15 mouse cellular contexts compared by ENCODE assay signal in the genomic region with DNA sequence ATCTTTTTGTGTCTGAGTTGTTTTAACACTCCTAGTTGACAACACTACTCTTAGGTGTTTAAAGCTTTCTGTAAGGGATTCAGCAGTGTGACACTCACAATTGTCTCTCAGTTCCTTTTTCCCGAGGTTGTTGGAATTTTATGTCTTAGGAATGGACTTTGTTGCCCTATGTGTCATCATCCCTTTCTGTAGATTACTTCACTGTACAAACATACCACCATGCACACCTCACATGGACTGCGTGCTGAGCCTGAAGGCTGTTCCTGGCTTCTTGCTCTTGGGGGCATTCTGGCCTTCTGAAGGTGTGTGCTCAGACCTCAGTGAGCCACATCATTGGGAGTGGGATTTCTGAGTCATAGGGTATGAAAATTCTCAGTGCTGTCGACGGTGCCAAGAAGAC.
"Had no signal": no experiment of that assay in that cellular context is flagged by ENCODE, and none has a peak within 500 bp of the region (broad histone marks: within the 10 kb centered on the region; RNA-seq: fewer than 3 reads in every experiment).

No protein-coding gene starts in this region.

- H3K27ac ChIP-seq: midbrain, embryonic 10.5 days; midbrain, embryonic 12.5 days; neural tube, embryonic 12.5 days; stomach, embryonic 15.5 days; stomach, postnatal 0 days had no signal

- H3K9me3 ChIP-seq: midbrain, embryonic 10.5 days; neural tube, embryonic 12.5 days; stomach, embryonic 15.5 days had no signal

- H3K4me1 ChIP-seq: midbrain, embryonic 10.5 days; midbrain, embryonic 12.5 days; neural tube, embryonic 12.5 days; stomach, embryonic 15.5 days had no signal

- H3K36me3 ChIP-seq: midbrain, embryonic 10.5 days; midbrain, embryonic 12.5 days; neural tube, embryonic 12.5 days; stomach, embryonic 15.5 days had no signal

- H3K4me2 ChIP-seq: lung, embryonic 14.5 days; midbrain, embryonic 12.5 days; neural tube, embryonic 12.5 days; stomach, embryonic 15.5 days had no signal

- ATAC-seq: midbrain, embryonic 16.5 days had no signal

- H3K27me3 ChIP-seq: midbrain, embryonic 12.5 days; neural tube, embryonic 12.5 days; stomach, embryonic 15.5 days had no signal

- DNase-seq: lung, adult 18-20 months; lung, embryonic 14.5 days; lung, postnatal 10 days; lung, postnatal 4 days; midbrain, embryonic 14.5 days; right cerebral cortex, postnatal 14 days; thymus, adult 2 months; thymus, postnatal 25 days; thymus, postnatal 4 days had no signal

- H3K4me3 ChIP-seq: midbrain, embryonic 10.5 days; midbrain, embryonic 12.5 days; neural tube, embryonic 12.5 days; stomach, embryonic 15.5 days had no signal

- H3K9ac ChIP-seq: lung, embryonic 14.5 days; midbrain, embryonic 12.5 days; neural tube, embryonic 12.5 days; stomach, embryonic 15.5 days had no signal
